Mouse (Mus musculus): ENCODE results near the gene Mapkapk5.

The Mapkapk5 gene

DNA sequence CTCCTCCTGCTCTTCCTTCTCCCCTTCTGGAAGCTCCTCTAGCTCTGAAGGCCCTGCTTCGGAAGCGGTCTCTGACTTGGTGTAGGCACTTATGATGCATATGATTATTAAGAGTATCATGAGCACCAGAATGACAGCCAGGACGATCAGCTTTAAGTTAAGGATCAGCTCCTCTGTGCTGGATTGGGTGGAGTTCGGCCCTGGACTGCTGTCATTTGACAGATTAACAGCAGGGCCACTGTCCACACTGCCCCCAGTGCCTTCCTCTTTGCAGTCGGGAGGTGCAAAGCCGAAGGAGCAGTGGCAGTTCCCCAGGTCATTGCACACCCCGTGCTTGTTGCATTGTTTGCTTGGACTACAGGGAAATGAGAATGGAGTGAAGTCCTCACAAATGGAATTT is 45.0 kb downstream of the Mapkapk5 start:
- DNase-seq (ENCODE audit: low spot score in 2 of 2), result no peak

DNA sequence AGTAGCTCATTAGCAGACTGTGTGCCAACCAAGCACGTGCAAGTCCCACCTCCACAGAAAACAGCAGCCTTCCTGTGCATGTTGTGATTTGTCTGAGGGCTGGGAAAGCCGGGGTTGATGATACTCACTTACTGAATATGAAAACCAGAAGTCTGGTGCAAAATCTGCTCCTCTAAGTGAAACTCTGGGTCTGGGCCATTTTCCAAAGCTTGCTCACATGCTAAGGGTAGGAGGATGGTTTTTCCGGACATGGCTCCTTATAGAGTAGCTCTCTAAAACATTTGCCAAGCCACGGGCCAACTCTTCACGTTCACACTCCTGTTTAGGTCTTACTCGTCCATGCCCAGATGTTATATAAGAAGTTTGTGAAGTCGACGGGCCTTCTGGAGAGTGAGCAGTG is 52.4 kb downstream of the Mapkapk5 start:
- no peak for DNase-seq (ENCODE audit: low spot score in 2 of 2)

DNA sequence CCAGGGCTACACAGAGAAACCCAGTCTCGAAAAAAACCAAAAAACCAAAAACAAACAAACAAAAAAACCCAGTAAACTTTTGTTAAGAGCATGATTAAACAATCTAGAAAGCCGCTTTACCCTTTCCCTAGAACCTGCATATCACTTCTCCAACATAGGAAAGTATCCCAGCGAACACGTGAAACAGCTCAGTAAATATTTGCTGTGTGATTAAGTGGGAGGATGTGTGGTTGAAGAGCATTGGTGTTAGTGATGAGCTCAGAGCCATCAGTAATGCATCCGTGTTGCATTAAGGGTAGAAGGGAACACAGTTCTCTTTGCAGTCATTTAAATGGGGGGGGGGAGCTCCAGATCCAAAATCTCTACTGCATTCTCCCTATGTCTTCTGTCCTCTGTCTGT is 60.9 kb downstream of the Mapkapk5 start:
- DNase-seq (ENCODE audit: low spot score in 2 of 2), result no peak

DNA sequence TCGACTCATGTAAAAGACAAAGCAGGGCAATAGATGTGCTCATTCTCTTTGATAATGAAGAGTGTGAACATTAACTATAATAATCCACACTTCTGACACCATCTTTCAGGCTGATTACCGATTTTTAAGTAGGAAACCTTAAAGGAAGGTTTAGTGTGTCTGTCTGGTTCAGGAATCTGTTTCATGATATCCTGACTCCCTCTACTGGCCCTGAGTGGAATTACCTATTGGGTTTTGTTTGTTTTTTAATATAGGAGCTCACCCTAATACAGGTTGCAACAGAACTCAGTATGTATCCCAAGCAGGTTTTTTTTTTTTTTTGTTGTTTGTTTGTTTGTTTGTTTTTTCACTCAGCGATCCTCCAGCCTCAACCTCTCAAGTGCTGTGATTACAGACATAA is 68.0 kb downstream of the Mapkapk5 start:
- peak in 1 of 2 experiments; percentile 20 for DNase-seq (ENCODE audit: low spot score in 2 of 2)

DNA sequence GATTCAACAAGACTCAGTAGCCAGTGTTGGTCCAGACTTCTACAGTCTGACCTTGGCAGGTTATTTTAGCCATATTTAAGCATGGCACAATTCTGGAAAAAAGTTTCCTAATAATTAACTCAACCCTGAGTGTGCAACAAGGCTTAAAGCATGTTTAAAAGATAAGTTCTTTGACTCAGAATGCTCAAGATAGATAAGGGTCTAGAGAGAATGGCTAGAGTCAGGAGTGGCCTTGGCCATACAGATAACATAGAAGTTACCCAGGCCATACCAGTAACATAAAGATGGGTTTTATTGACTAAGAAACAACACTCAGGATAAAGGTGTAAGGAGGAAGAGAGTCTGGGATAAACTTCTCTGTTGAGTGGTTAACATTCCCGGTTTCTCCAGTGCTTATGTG is 69.7 kb downstream of the Mapkapk5 start:
- DNase-seq (ENCODE audit: low spot score in 2 of 2), result no peak

All from urinary bladder, postnatal 36 days (tissue).